Mouse (Mus musculus) kidney, embryonic 14.5 days (tissue): ENCODE measurements around the gene Tex45. TPM values are rescaled to one million over a fixed set of nuclear protein-coding genes. Genes with fewer than 3 reads are reported as not detected.

Experiments
- ATAC-seq: fragments of 200-750 bp; cut with Nextera tagmentation; 2 replicates; pipeline ENCODE4 v1.8.0; 2017; ENCODE audit warnings: moderate number of reproducible peaks, mild to moderate bottlenecking, moderate TSS enrichment, moderate library complexity; ENCODE audit not compliant: low FRiP score, low TSS enrichment
- H3K27ac ChIP-seq: fragments of 300-500 bp; sonication (generic); 2 replicates; pipeline ENCODE4 v1.5.1; 2014; ENCODE audit warnings: low read depth, mild to moderate bottlenecking, low read length, moderate library complexity, mixed read lengths
- H3K27me3 ChIP-seq: fragments of 300-500 bp; sonication (generic); 2 replicates; pipeline ENCODE4 v1.6.1; 2014; ENCODE audit warnings: mild to moderate bottlenecking, low read length; ENCODE audit not compliant: control insufficient read depth, insufficient read depth
- H3K36me3 ChIP-seq: fragments of 300-500 bp; sonication (generic); 2 replicates; pipeline ENCODE4 v1.6.1; 2014; ENCODE audit warnings: low read length, mixed read lengths; ENCODE audit not compliant: control insufficient read depth, insufficient read depth
- H3K4me1 ChIP-seq: fragments of 300-500 bp; sonication (generic); 2 replicates; pipeline ENCODE4 v1.6.1; 2014; ENCODE audit warnings: low read length, mixed read lengths; ENCODE audit not compliant: control insufficient read depth, insufficient read depth
- H3K4me2 ChIP-seq: fragments of 300-500 bp; sonication (generic); replicated peaks from 2 replicates; pipeline ENCODE4 v1.6.1; 2014; ENCODE audit warnings: low read depth, mild to moderate bottlenecking, low read length
- H3K4me3 ChIP-seq: fragments of 300-500 bp; sonication (generic); 2 replicates; pipeline ENCODE4 v1.5.1; 2014; ENCODE audit warnings: mild to moderate bottlenecking, low read length
- H3K9ac ChIP-seq: fragments of 300-500 bp; sonication (generic); 2 replicates; pipeline ENCODE4 v1.6.1; 2014; ENCODE audit warnings: low read depth, mild to moderate bottlenecking, low read length, moderate library complexity
- H3K9me3 ChIP-seq: fragments of 300-500 bp; sonication (generic); 2 replicates; pipeline ENCODE4 v1.6.1; 2016; ENCODE audit warnings: low read length; ENCODE audit not compliant: control insufficient read depth
- WGBS: fragments of 180-500 bp; shearing (Covaris S2); extraction: QIAGEN DNeasy Blood & Tissue Kit; methylation state at CpG from one replicate; pipeline ENCODE4 v1.1.7; 2014; 5-methylcytosine and 5-hydroxymethylcytosine counted together
- polyA plus RNA-seq: library from polyadenylated mRNA; unstranded; fragments of >200 nt; fragmentation: Nextera tagmentation; extraction: Ambion mirVana; gene quantifications from 2 replicates; pipeline ENCODE4 v1.2.1, GENCODE M21; 2014

Tex45 gene
- polyA plus RNA-seq: not detected in 2 replicates

DNA sequence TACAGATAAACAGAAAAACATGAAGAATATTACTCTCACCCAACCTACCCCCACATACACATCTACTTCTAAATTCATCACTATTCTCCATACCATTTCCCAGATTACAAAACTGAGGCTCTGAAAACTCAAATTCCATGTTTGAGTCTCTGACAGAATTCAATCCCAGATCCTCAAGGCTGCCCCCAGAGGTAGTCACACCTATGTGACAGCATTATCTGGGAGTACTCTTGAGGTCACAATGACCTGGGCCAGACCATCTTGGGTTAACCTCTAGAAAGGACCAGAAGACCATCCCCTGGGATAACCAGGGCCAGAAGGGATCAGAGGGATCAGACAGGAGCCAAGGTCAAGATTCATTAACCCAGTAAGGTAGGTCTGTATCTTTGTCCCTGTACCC lies at the start of gene Tex45:
Gene Tex45, plus strand, starts transcription at position 301 of the 400 bp plus-strand sequence.
- Histone ChIP-seq H3K9me3 (no peaks in the 10 kb centered on the region), H3K36me3 (no peaks in the 10 kb centered on the region), H3K9ac (no peak within 1 kb of the TSS), H3K27ac (no peak within 1 kb of the TSS), H3K4me1 (0 out of 2 replicates have a peak, but pooled peaks cover 4% of the 10 kb centered on the region), H3K27me3 (no peaks in the 10 kb centered on the region), H3K4me3 (no peak within 1 kb of the TSS), H3K4me2 (no peak within 1 kb of the TSS)
- ATAC-seq: no peak

DNA sequence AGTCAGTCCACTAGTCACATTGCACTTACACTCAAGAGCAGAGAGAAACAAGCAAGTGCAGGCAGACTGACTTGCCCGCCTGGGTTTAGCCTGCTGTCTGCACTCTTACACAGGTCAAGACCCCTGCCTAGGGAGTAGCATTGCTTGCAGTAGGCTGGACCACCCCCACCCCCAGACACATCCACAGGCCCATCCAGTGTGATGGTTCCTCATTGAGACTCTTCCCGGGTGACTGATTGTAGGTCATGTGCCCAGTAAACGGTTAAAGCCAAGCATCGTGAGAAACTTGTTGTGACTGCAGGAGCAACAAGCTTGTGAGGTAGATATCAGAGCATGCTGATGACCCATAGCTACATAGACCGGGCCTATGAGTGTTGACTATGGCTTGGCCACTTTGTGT lies 49.2 kb upstream of the Tex45 start:
- no peak overlapping the region for H3K4me3 ChIP-seq
- 73% methylated on average over 5 of the region's 5 CpGs for WGBS
- H3K4me1 ChIP-seq: peaks cover 24% of the 10 kb centered on the region
- no peak for ATAC-seq
- H3K27ac ChIP-seq: no peak overlapping the region
- no peaks in the 10 kb centered on the region for H3K27me3 ChIP-seq
- no peaks in the 10 kb centered on the region for H3K9me3 ChIP-seq
- no peak overlapping the region for H3K4me2 ChIP-seq
- no peaks in the 10 kb centered on the region for H3K36me3 ChIP-seq
- H3K9ac ChIP-seq: no peak overlapping the region

GRCm38 (mm10) chr8:3425217-3425616 lies 45.4 kb upstream of the Tex45 start:
- Histone ChIP-seq H3K4me2 (no peak overlapping the region), H3K27ac (no peak overlapping the region), H3K9ac (no peak overlapping the region), H3K36me3 (peaks cover 16% of the 10 kb centered on the region), H3K4me3 (no peak overlapping the region), H3K4me1 (peaks cover 3% of the 10 kb centered on the region; the same call in 1 of the 2 replicates), H3K9me3 (no peaks in the 10 kb centered on the region), H3K27me3 (no peaks in the 10 kb centered on the region)
- no peak for ATAC-seq
- 94% methylated on average over 5 of the region's 5 CpGs for WGBS

GRCm38 (mm10) chr8:3426211-3426610 lies 44.5 kb upstream of the Tex45 start:
- Histone ChIP-seq H3K27ac (no peak overlapping the region), H3K36me3 (peaks cover 22% of the 10 kb centered on the region), H3K4me1 (no peaks in the 10 kb centered on the region), H3K9me3 (no peaks in the 10 kb centered on the region), H3K4me3 (no peak overlapping the region), H3K4me2 (no peak overlapping the region), H3K9ac (no peak overlapping the region), H3K27me3 (no peaks in the 10 kb centered on the region)
- no peak for ATAC-seq
- WGBS: 93% methylated on average over 3 of the region's 3 CpGs

DNA sequence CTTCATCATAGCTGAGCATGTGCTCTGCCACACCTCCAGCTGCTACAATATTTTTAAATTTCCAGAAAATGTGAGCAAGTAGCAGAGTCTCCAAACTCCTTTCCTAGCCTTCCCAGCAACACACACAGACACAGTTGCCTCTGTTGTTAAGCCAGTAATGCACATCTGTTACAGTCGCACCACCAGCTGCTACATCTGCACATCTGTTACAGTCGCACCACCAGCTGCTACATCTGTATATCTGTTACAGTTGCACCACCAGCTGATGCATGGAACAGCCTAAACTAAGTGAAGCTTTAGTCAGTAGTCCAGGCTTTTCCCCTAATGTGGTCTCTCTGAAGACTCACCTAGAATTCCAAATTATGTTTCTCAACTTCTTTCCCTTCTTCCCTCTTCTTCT lies 42.2 kb upstream of the Tex45 start:
- ATAC-seq: no peak
- H3K9ac ChIP-seq: no peak overlapping the region
- peaks cover 36% of the 10 kb centered on the region for H3K36me3 ChIP-seq

GRCm38 (mm10) chr8:3429966-3430365 lies 40.7 kb upstream of the Tex45 start:
- H3K27me3 ChIP-seq: no peaks in the 10 kb centered on the region
- H3K36me3 ChIP-seq: peaks cover 48% of the 10 kb centered on the region
- H3K9me3 ChIP-seq: no peaks in the 10 kb centered on the region
- H3K27ac ChIP-seq: no peak overlapping the region
- no peak overlapping the region for H3K4me3 ChIP-seq
- no peak for ATAC-seq
- WGBS: 70% methylated on average over 2 of the region's 2 CpGs
- no peak overlapping the region for H3K4me2 ChIP-seq
- no peaks in the 10 kb centered on the region for H3K4me1 ChIP-seq
- H3K9ac ChIP-seq: no peak overlapping the region

More for the DNA sequence above, 42.2 kb upstream of the Tex45 start:
- Histone ChIP-seq H3K27me3 (no peaks in the 10 kb centered on the region), H3K4me1 (no peaks in the 10 kb centered on the region), H3K27ac (no peak overlapping the region), H3K4me2 (no peak overlapping the region), H3K4me3 (no peak overlapping the region), H3K9me3 (no peaks in the 10 kb centered on the region)
- 82% methylated on average over 2 of the region's 2 CpGs for WGBS

DNA sequence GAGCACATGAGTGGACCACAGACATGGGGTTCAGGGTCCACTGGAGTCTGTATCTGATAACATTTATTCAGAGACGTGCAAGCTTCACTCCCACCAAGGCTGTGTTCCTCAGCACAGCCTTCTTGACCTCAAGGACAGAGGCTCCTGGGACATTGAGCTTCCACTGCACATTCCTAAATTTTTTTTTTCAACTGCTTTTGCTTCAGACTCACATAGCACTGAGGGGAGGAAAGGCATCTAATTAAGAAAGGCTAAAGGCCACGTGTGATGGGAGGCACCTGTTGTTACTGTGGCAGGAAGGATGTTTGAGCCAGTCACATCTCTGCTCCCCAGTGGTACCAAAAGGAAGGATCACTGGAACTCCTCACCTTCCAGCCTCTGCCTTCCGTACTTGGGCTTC lies 39.5 kb upstream of the Tex45 start:
- Histone ChIP-seq H3K4me3 (no peak overlapping the region), H3K9ac (no peak overlapping the region), H3K9me3 (no peaks in the 10 kb centered on the region), H3K36me3 (peaks cover 58% of the 10 kb centered on the region), H3K27me3 (no peaks in the 10 kb centered on the region), H3K4me2 (no peak overlapping the region), H3K27ac (no peak overlapping the region), H3K4me1 (no peaks in the 10 kb centered on the region)
- ATAC-seq: peak; percentile 73; the same call in 1 of the 2 replicates
- 58% methylated on average over 3 of the region's 3 CpGs for WGBS

- ATAC-seq: no peak
- Histone ChIP-seq H3K4me3 (no peak overlapping the region), H3K36me3 (peaks cover 83% of the 10 kb centered on the region), H3K9ac (no peak overlapping the region), H3K4me2 (no peak overlapping the region), H3K27ac (no peak overlapping the region), H3K4me1 (no peaks in the 10 kb centered on the region), H3K9me3 (no peaks in the 10 kb centered on the region), H3K27me3 (no peaks in the 10 kb centered on the region)
- 90% methylated on average over 5 of the region's 6 CpGs for WGBS
Observed at GRCm38 (mm10) chr8:3436492-3436891, 34.2 kb upstream of the Tex45 start.

DNA sequence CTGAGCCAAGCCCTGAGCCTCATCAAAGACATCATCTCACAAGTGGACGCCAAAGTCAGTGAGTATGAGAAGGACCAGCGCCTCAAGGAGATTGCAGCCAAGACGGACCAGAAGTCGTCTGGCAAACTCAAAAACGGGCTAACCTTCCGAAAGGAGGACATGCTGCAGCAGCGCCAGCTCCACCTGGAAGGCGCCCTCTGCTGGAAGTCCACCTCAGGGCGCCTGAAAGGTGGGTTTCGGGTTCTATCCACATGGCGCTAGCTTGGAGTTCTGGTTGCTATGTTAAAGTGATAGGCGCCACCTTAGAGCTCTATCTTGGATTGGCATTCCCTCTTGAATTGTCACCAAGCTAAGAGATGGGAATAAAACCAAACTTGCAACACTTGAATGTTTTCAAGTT lies 31.2 kb upstream of the Tex45 start:
- no peak overlapping the region for H3K27ac ChIP-seq
- H3K4me1 ChIP-seq: no peaks in the 10 kb centered on the region
- no peaks in the 10 kb centered on the region for H3K27me3 ChIP-seq
- peaks cover 67% of the 10 kb centered on the region for H3K36me3 ChIP-seq
- no peak overlapping the region for H3K4me2 ChIP-seq
- no peak overlapping the region for H3K9ac ChIP-seq
- no peak overlapping the region for H3K4me3 ChIP-seq
- no peaks in the 10 kb centered on the region for H3K9me3 ChIP-seq
- no peak for ATAC-seq
- WGBS: 86% methylated on average over 12 of the region's 12 CpGs
